Mouse (Mus musculus): ENCODE data around the gene Gm49601. TPM values are rescaled to one million over a fixed set of nuclear protein-coding genes. Genes with fewer than 3 reads are reported as not detected.
A peak's percentile ranks its signal among the peaks of the same experiment; 100 is the strongest.

Gene Gm49601
- polyA plus RNA-seq, 1 experiment from 2014 or later, result 1.5 TPM

- Histone ChIP-seq H3K4me3 (ENCODE audit: low read depth, low read length) (no peak overlapping the region), H3K36me3 (ENCODE audit: control insufficient read depth, insufficient read depth, low read length) (no peaks in the 10 kb centered on the region; the same call in 1 of the 2 replicates), H3K9ac (ENCODE audit: low read length) (no peak overlapping the region), H3K4me1 (replicated peaks; ENCODE audit: control insufficient read depth, insufficient read depth) (0 out of 2 replicates have a peak, but pooled peaks cover 2% of the 10 kb centered on the region), H3K27me3 (ENCODE audit: control insufficient read depth, insufficient read depth, low read length) (peaks cover 28% of the 10 kb centered on the region), H3K9me3 (ENCODE audit: control insufficient read depth, low read length) (no peaks in the 10 kb centered on the region), H3K4me2 (replicated peaks; ENCODE audit: low read depth) (no peak overlapping the region), H3K27ac (replicated peaks) (no peak overlapping the region)
- ATAC-seq (ENCODE audit: low FRiP score, low TSS enrichment) (no peak), DNase-seq (ENCODE audit: low spot score) (no peak)
- WGBS, result 73% methylated on average over 15 of the region's 15 CpGs
- TF ChIP-seq CTCF (IDR thresholded peaks at IDR 0.05; ENCODE audit: low read depth) (no peak), EP300 (optimal IDR thresholded peaks at IDR 0.05) (no peak)
These were observed 2.3 kb downstream of the Gm49601 start for GRCm38 (mm10) chr16:18623751-18624540.

GRCm38 (mm10) chr16:18622916-18623750 is 3.1 kb downstream of the Gm49601 start:
- WGBS, result 73% methylated on average over 29 of the region's 29 CpGs
- Histone ChIP-seq H3K4me2 (replicated peaks; ENCODE audit: low read depth) (no peak overlapping the region), H3K9ac (ENCODE audit: low read length) (no peak overlapping the region), H3K4me3 (ENCODE audit: low read depth, low read length) (no peak overlapping the region), H3K27me3 (ENCODE audit: control insufficient read depth, insufficient read depth, low read length) (peaks cover 28% of the 10 kb centered on the region), H3K36me3 (ENCODE audit: control insufficient read depth, insufficient read depth, low read length) (no peaks in the 10 kb centered on the region; the same call in 1 of the 2 replicates), H3K4me1 (replicated peaks; ENCODE audit: control insufficient read depth, insufficient read depth) (0 out of 2 replicates have a peak, but pooled peaks cover 2% of the 10 kb centered on the region), H3K9me3 (ENCODE audit: control insufficient read depth, low read length) (no peaks in the 10 kb centered on the region), H3K27ac (replicated peaks) (no peak overlapping the region)
- ATAC-seq (ENCODE audit: low FRiP score, low TSS enrichment) (no peak), DNase-seq (ENCODE audit: low spot score) (no peak)
- TF ChIP-seq CTCF (IDR thresholded peaks at IDR 0.05; ENCODE audit: low read depth), result peak; percentile 21
- no peak for TF ChIP-seq EP300 (optimal IDR thresholded peaks at IDR 0.05)

GRCm38 (mm10) chr16:18622019-18622418 is 4.2 kb downstream of the Gm49601 start, which contains the start of gene Gp1bb:
Gene Gp1bb (minus strand): TSS chr16:18622403.
- Histone ChIP-seq H3K27ac (replicated peaks) (no peak within 1 kb of the TSS), H3K4me2 (replicated peaks; ENCODE audit: low read depth) (peak within 1 kb of the TSS; percentile 83), H3K4me3 (ENCODE audit: low read depth, low read length) (peak within 1 kb of the TSS; percentile 46), H3K27me3 (ENCODE audit: control insufficient read depth, insufficient read depth, low read length) (peaks cover 28% of the 10 kb centered on the region), H3K9ac (ENCODE audit: low read length) (no peak within 1 kb of the TSS), H3K4me1 (replicated peaks; ENCODE audit: control insufficient read depth, insufficient read depth) (0 out of 2 replicates have a peak, but pooled peaks cover 2% of the 10 kb centered on the region), H3K9me3 (ENCODE audit: control insufficient read depth, low read length) (no peaks in the 10 kb centered on the region), H3K36me3 (ENCODE audit: control insufficient read depth, insufficient read depth, low read length) (no peaks in the 10 kb centered on the region; the same call in 1 of the 2 replicates)
- TF ChIP-seq EP300 (optimal IDR thresholded peaks at IDR 0.05) (no peak), CTCF (IDR thresholded peaks at IDR 0.05; ENCODE audit: low read depth) (no peak)
- WGBS, result 42% methylated on average over 17 of the region's 17 CpGs
- DNase-seq (ENCODE audit: low spot score) (no peak), ATAC-seq (ENCODE audit: low FRiP score, low TSS enrichment) (no peak)

GRCm38 (mm10) chr16:18621362-18622001 is 4.7 kb downstream of the Gm49601 start:
- no peak for ATAC-seq (ENCODE audit: low FRiP score, low TSS enrichment)
- H3K27me3 ChIP-seq (ENCODE audit: control insufficient read depth, insufficient read depth, low read length), result peaks cover 28% of the 10 kb centered on the region

GRCm38 (mm10) chr16:18620601-18621361 is 5.4 kb downstream of the Gm49601 start:
- 0 out of 2 replicates have a peak overlapping the region, but pooled peaks have one; percentile 41 for H3K9ac ChIP-seq (ENCODE audit: low read length)
- no peaks in the 10 kb centered on the region for H3K9me3 ChIP-seq (ENCODE audit: control insufficient read depth, low read length)
- H3K4me2 ChIP-seq (replicated peaks; ENCODE audit: low read depth), result peak overlapping the region; percentile 83
- H3K27me3 ChIP-seq (ENCODE audit: control insufficient read depth, insufficient read depth, low read length), result peaks cover 28% of the 10 kb centered on the region
- no peaks in the 10 kb centered on the region; the same call in 1 of the 2 replicates for H3K36me3 ChIP-seq (ENCODE audit: control insufficient read depth, insufficient read depth, low read length)
- peak overlapping the region; percentile 46 for H3K4me3 ChIP-seq (ENCODE audit: low read depth, low read length)
- 0 out of 2 replicates have a peak, but pooled peaks have one; percentile 11 for ATAC-seq (ENCODE audit: low FRiP score, low TSS enrichment)
- 0 out of 2 replicates have a peak, but pooled peaks cover 2% of the 10 kb centered on the region for H3K4me1 ChIP-seq (replicated peaks; ENCODE audit: control insufficient read depth, insufficient read depth)
- no peak for TF ChIP-seq EP300 (optimal IDR thresholded peaks at IDR 0.05)
- TF ChIP-seq CTCF (IDR thresholded peaks at IDR 0.05; ENCODE audit: low read depth), result no peak
- 2% methylated on average over 63 of the region's 74 CpGs for WGBS
- H3K27ac ChIP-seq (replicated peaks), result no peak overlapping the region
- no peak for DNase-seq (ENCODE audit: low spot score)

More at GRCm38 (mm10) chr16:18621362-18622001, 4.7 kb downstream of the Gm49601 start:
- H3K4me2 ChIP-seq (replicated peaks; ENCODE audit: low read depth), result peak overlapping the region; percentile 83
- H3K9me3 ChIP-seq (ENCODE audit: control insufficient read depth, low read length), result no peaks in the 10 kb centered on the region
- no peak overlapping the region for H3K9ac ChIP-seq (ENCODE audit: low read length)
- no peak for DNase-seq (ENCODE audit: low spot score)
- no peak for TF ChIP-seq CTCF (IDR thresholded peaks at IDR 0.05; ENCODE audit: low read depth)
- H3K4me3 ChIP-seq (ENCODE audit: low read depth, low read length), result peak overlapping the region; percentile 46
- no peak overlapping the region for H3K27ac ChIP-seq (replicated peaks)
- H3K36me3 ChIP-seq (ENCODE audit: control insufficient read depth, insufficient read depth, low read length), result no peaks in the 10 kb centered on the region; the same call in 1 of the 2 replicates
- H3K4me1 ChIP-seq (replicated peaks; ENCODE audit: control insufficient read depth, insufficient read depth), result 0 out of 2 replicates have a peak, but pooled peaks cover 2% of the 10 kb centered on the region
- WGBS, result 17% methylated on average over 38 of the region's 38 CpGs
